Mouse (Mus musculus) kidney, adult 2 months (tissue): Measurements from ENCODE around the gene Prpf6.

Experiments used
- CTCF ChIP-seq: fragments of 200-500 bp; conservative IDR thresholded peaks from 2 replicates; pipeline ENCODE4 v1.5.1; 2011; ENCODE audit warnings: low read depth, mild to moderate bottlenecking, control low read depth, low read length, moderate library complexity, mixed read lengths; ENCODE audit not compliant: insufficient read depth, insufficient read length
- POLR2A ChIP-seq: fragments of 200-500 bp; IDR thresholded peaks from one replicate; pipeline ENCODE4 v1.6.1; 2011; ENCODE audit warnings: low read depth, low read length, control low read depth

DNA sequence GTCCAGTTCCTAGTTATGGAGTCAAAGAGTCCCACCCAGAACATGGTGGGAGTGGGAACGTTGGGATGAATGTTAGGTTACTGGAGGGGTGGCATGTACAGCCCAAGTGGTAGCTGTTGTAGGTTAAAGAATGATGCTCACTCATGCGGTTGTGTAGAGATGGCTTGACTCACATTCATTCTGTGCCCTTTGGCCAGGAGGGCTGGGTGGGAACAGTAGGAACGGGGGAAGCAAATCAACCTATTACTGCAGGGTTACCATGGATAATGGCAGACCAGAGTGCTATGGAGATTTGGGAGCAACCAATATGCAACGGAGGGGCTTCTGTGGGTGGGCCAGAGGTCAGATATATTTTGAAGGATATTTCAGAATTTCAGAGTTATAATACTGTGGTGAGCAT, 83.3 kb downstream of the Prpf6 start:
- TF ChIP-seq CTCF (no peak), POLR2A (no peak)
